Mouse (Mus musculus) cerebellum, adult 18-20 months (tissue): ENCODE data around the gene Ube2e3.
A peak's percentile ranks its signal among the peaks of the same experiment; 100 is the strongest.

Experiments used
- DNase-seq, 2 experiments: peaks; one replicate each; pipeline ENCODE4 v3.0.0; 2021

Gene Ube2e3

GRCm38 (mm10) chr2:78882743-78883433, 15.0 kb downstream of the Ube2e3 start:
- no peak for DNase-seq

- DNase-seq: no peak
Measured at GRCm38 (mm10) chr2:78886446-78886845, 18.5 kb downstream of the Ube2e3 start.

- DNase-seq: no peak
Measured at GRCm38 (mm10) chr2:78888190-78888589, 20.3 kb downstream of the Ube2e3 start.

GRCm38 (mm10) chr2:78895216-78895615, 27.3 kb downstream of the Ube2e3 start:
- DNase-seq: peak in 1 of 2 experiments; percentile 30

GRCm38 (mm10) chr2:78905916-78906315, 38.0 kb downstream of the Ube2e3 start:
- DNase-seq: no peak

- DNase-seq: no peak
Measured at GRCm38 (mm10) chr2:78911516-78911915, 43.6 kb downstream of the Ube2e3 start.

GRCm38 (mm10) chr2:78914861-78915260, 46.9 kb downstream of the Ube2e3 start:
- peak in 1 of 2 experiments; percentile 18 for DNase-seq

- DNase-seq: no peak
Measured at GRCm38 (mm10) chr2:78922980-78923674, 55.2 kb downstream of the Ube2e3 start.

GRCm38 (mm10) chr2:78925807-78926206, 57.9 kb downstream of the Ube2e3 start:
- DNase-seq: no peak

GRCm38 (mm10) chr2:78927625-78928024, 59.7 kb downstream of the Ube2e3 start:
- no peak for DNase-seq

GRCm38 (mm10) chr2:78928080-78928479, 60.2 kb downstream of the Ube2e3 start:
- DNase-seq: no peak

- DNase-seq: no peak
Measured at GRCm38 (mm10) chr2:78931358-78931757, 63.4 kb downstream of the Ube2e3 start.

- peak in 1 of 2 experiments; percentile 17 for DNase-seq
Measured at GRCm38 (mm10) chr2:78959451-78959850, 91.5 kb downstream of the Ube2e3 start.

GRCm38 (mm10) chr2:78960288-78960687, 92.4 kb downstream of the Ube2e3 start:
- peak in 1 of 2 experiments; percentile 8 for DNase-seq

GRCm38 (mm10) chr2:78961023-78961422, 93.1 kb downstream of the Ube2e3 start:
- DNase-seq: peak in 1 of 2 experiments; percentile 14

- no peak for DNase-seq
Measured at GRCm38 (mm10) chr2:78961580-78961979, 93.7 kb downstream of the Ube2e3 start.

- DNase-seq: no peak
Measured at GRCm38 (mm10) chr2:78964995-78965394, 97.1 kb downstream of the Ube2e3 start.

GRCm38 (mm10) chr2:78965396-78965795, 97.5 kb downstream of the Ube2e3 start:
- DNase-seq: no peak

- no peak for DNase-seq
Measured at GRCm38 (mm10) chr2:78970088-78970487, 102.2 kb downstream of the Ube2e3 start.
